Mouse (Mus musculus): ENCODE data around the gene Olfr1380. TPM values are rescaled to one million over a fixed set of nuclear protein-coding genes. Genes with fewer than 3 reads are reported as not detected.
A peak's percentile ranks its signal among the peaks of the same experiment; 100 is the strongest.
"Not testable (repeated sequence)": the region's sequence is repeated elsewhere in the genome, so short reads cannot be mapped to it uniquely, and the experiment has no call there.

Gene Olfr1380
- polyA plus RNA-seq, 1 experiment from 2014 or later = not detected

- H3K4me2 ChIP-seq (ENCODE audit: low read depth); ATAC-seq (ENCODE audit: insufficient read depth, low FRiP score, low TSS enrichment); H3K4me1 ChIP-seq (ENCODE audit: control insufficient read depth, insufficient read depth, low read length); H3K9ac ChIP-seq (ENCODE audit: low read length); DNase-seq (ENCODE audit: low spot score); H3K27me3 ChIP-seq (ENCODE audit: control insufficient read depth, insufficient read depth, low read length); H3K4me3 ChIP-seq (ENCODE audit: low read depth, low read length); H3K27ac ChIP-seq (ENCODE audit: low read depth, low read length); H3K9me3 ChIP-seq (ENCODE audit: control insufficient read depth, low read length); H3K36me3 ChIP-seq (ENCODE audit: control insufficient read depth, insufficient read depth, low read length): not testable (repeated sequence)
- WGBS = 86% methylated on average over 8 of the region's 8 CpGs
Measured at GRCm38 (mm10) chr11:49580452-49580851, 23.8 kb downstream of the Olfr1380 start.

DNA sequence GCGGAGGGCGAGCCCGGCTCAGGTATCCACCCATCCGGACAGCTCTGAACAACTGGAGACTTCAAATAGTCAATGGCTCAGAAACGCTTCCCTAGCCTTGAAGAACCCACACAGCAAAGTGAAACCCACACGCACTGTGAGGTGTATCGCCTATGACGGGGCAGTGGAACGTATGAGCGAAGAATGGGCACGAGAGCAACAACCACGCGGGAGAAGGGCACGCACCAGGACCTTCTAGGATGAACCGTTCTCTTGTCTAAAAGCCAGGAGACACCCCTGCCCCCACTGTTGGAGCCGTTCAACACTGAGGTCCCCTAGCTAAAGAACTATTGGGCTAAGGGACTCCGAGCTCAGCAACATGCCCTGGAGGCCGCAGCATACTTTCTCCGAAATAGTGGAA, 33.5 kb downstream of the Olfr1380 start:
- no peak overlapping the region for H3K27ac ChIP-seq (ENCODE audit: low read depth, low read length)
- no peaks in the 10 kb centered on the region for H3K27me3 ChIP-seq (ENCODE audit: control insufficient read depth, insufficient read depth, low read length)
- H3K4me3 ChIP-seq (ENCODE audit: low read depth, low read length) = no peak overlapping the region
- no peak overlapping the region for H3K4me2 ChIP-seq (ENCODE audit: low read depth)
- WGBS = 94% methylated on average over 19 of the region's 19 CpGs
- H3K9me3 ChIP-seq (ENCODE audit: control insufficient read depth, low read length) = no peaks in the 10 kb centered on the region
- no peak for ATAC-seq (ENCODE audit: insufficient read depth, low FRiP score, low TSS enrichment)
- DNase-seq (ENCODE audit: low spot score) = no peak
- H3K36me3 ChIP-seq (ENCODE audit: control insufficient read depth, insufficient read depth, low read length) = no peaks in the 10 kb centered on the region
- no peak overlapping the region for H3K9ac ChIP-seq (ENCODE audit: low read length)
- H3K4me1 ChIP-seq (ENCODE audit: control insufficient read depth, insufficient read depth, low read length) = no peaks in the 10 kb centered on the region

- H3K4me1 ChIP-seq (ENCODE audit: control insufficient read depth, insufficient read depth, low read length); H3K27me3 ChIP-seq (ENCODE audit: control insufficient read depth, insufficient read depth, low read length); H3K36me3 ChIP-seq (ENCODE audit: control insufficient read depth, insufficient read depth, low read length); H3K27ac ChIP-seq (ENCODE audit: low read depth, low read length); ATAC-seq (ENCODE audit: insufficient read depth, low FRiP score, low TSS enrichment); H3K9ac ChIP-seq (ENCODE audit: low read length); H3K4me3 ChIP-seq (ENCODE audit: low read depth, low read length); H3K4me2 ChIP-seq (ENCODE audit: low read depth); DNase-seq (ENCODE audit: low spot score); H3K9me3 ChIP-seq (ENCODE audit: control insufficient read depth, low read length): not testable (repeated sequence)
- WGBS = 58% methylated on average over 2 of the region's 2 CpGs
Measured at GRCm38 (mm10) chr11:49597149-49597548, 40.5 kb downstream of the Olfr1380 start.

DNA sequence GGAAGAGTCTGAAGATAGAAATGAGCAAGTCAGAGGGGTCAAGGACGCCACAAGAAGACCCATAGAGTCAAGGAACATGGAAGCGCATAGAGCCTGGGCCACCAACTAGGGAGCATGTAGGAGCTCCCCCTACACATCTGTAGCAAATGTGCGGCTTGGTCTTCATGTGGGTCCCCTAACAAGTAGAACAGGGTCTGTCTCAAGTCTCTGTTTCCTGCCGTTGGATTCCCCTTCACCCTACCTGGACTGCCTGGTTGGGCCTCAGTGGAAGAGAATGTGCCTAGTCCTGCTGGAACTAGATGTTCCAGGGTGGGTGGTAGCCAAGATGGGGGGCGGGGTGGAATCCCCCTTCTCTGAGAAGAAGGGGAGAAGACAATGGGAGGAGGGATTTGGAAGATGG, 51.6 kb downstream of the Olfr1380 start:
- not testable (repeated sequence) for H3K9me3 ChIP-seq (ENCODE audit: control insufficient read depth, low read length); H3K4me1 ChIP-seq (ENCODE audit: control insufficient read depth, insufficient read depth, low read length); ATAC-seq (ENCODE audit: insufficient read depth, low FRiP score, low TSS enrichment); H3K27ac ChIP-seq (ENCODE audit: low read depth, low read length); H3K4me3 ChIP-seq (ENCODE audit: low read depth, low read length); H3K4me2 ChIP-seq (ENCODE audit: low read depth); DNase-seq (ENCODE audit: low spot score); H3K9ac ChIP-seq (ENCODE audit: low read length); H3K36me3 ChIP-seq (ENCODE audit: control insufficient read depth, insufficient read depth, low read length)
- peaks cover 22% of the 10 kb centered on the region for H3K27me3 ChIP-seq (ENCODE audit: control insufficient read depth, insufficient read depth, low read length)
- WGBS = 80% methylated on average over 5 of the region's 5 CpGs

DNA sequence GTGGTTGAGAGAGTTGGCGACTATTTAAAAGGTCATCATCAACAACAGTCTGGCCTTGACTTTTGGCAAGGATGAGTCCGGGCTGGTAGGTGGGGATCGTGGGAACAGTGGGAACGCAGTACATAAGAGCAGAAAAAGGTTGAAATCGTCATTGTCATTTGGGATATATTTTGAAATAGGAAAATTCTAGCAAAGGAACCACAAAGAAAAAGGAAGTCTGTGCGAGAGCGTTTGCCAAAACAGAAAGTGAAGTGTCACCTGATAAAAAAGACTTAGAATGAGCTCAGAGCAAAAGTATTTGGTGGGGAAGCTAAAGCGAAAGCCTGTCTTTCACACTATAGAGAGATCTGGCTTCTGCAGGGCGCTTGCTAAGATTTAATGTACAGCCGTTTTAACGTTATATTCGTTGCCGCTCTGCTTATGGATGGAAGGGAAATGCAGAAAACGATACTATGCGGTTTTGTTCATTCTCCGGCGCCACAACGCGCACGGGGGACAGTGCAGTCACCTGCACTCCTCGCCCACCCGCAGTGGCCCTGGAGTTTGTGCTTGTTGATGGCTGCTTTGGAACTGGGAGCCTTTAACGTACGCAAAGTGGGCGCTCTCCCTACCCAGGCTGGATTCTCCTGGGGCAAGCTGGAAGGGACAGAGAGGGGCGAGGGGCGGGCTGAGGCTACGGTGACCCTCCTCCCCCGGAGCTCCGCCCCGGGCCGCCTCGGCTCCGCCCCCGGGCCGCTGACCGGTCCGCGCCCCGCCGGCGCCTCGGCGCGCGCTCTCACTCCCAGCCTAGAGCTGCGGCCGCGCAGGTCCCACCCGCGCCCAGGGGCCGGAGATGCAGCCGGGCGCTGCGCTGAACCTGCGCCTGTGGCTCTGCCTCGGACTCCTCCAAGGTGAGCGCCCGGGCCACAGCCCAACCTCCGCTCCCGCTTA, 52.5 kb downstream of the Olfr1380 start, which contains the start of gene Flt4:
Gene Flt4, plus strand, starts transcription at position 326 of the 930 bp plus-strand sequence.
- DNase-seq (ENCODE audit: low spot score) (peak; percentile 33), ATAC-seq (ENCODE audit: insufficient read depth, low FRiP score, low TSS enrichment) (peak; percentile 80)
- 6% methylated on average over 43 of the region's 61 CpGs for WGBS
- H3K4me3 ChIP-seq (ENCODE audit: low read depth, low read length) = peak within 1 kb of the TSS; percentile 34
- not testable (repeated sequence) for H3K36me3 ChIP-seq (ENCODE audit: control insufficient read depth, insufficient read depth, low read length); H3K27ac ChIP-seq (ENCODE audit: low read depth, low read length); H3K9me3 ChIP-seq (ENCODE audit: control insufficient read depth, low read length); H3K4me1 ChIP-seq (ENCODE audit: control insufficient read depth, insufficient read depth, low read length); H3K9ac ChIP-seq (ENCODE audit: low read length)
- H3K4me2 ChIP-seq (ENCODE audit: low read depth) = peak within 1 kb of the TSS; percentile 54
- H3K27me3 ChIP-seq (ENCODE audit: control insufficient read depth, insufficient read depth, low read length) = peaks cover 25% of the 10 kb centered on the region

DNA sequence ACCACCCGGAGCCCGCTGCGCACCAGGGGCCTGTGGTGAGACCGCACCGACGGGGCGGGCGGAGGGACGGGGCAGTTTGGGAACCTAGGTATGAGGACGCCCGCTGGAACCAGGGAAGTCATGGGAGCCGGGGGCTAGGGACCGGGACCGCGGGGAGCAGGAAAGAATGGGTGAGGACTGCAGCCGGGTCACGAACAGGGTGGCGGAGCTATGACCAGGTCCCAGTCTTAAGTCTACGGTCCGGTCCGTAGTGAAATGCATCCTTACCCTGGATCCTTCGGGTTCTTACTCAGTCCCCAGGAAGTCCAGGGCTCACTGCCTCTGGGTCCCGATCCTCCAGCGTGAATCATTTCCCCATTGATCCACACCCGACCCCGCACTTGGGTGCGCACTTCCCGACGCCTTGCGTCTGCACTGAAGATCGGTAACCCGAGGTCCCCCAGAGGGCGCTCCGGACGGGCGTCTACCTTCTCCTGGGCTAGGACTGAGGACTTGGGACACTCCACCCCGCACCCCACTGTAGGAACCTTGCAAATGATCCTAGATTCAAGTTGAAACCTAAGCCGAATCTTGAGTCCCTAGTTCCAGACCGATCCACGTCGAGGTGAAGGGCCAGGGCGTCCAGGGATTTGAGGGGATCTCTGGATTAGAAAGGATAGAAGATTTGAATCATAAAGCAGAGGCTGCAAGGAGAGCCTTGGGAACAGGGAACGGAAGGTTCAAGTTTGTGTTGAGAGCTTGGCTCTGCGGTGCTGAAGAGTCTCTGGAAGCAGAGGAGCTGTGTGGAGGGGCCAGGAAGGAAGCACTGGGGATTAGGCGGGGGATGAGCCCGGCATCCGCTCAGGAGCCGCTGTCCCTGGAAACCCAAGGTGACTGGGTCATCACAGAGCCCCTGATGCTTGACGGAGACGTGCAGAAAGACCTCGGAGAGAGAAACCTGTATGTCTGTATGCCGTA, 53.5 kb downstream of the Olfr1380 start:
- ATAC-seq (ENCODE audit: insufficient read depth, low FRiP score, low TSS enrichment) = peak; percentile 15
- H3K9ac ChIP-seq (ENCODE audit: low read length); H3K4me1 ChIP-seq (ENCODE audit: control insufficient read depth, insufficient read depth, low read length): not testable (repeated sequence)

GRCm38 (mm10) chr11:49611349-49611748, 54.7 kb downstream of the Olfr1380 start:
- WGBS = 32% methylated on average over 3 of the region's 3 CpGs
- not testable (repeated sequence) for H3K4me1 ChIP-seq (ENCODE audit: control insufficient read depth, insufficient read depth, low read length); H3K4me2 ChIP-seq (ENCODE audit: low read depth); H3K36me3 ChIP-seq (ENCODE audit: control insufficient read depth, insufficient read depth, low read length); H3K27ac ChIP-seq (ENCODE audit: low read depth, low read length); H3K9ac ChIP-seq (ENCODE audit: low read length); H3K9me3 ChIP-seq (ENCODE audit: control insufficient read depth, low read length); H3K4me3 ChIP-seq (ENCODE audit: low read depth, low read length); DNase-seq (ENCODE audit: low spot score); ATAC-seq (ENCODE audit: insufficient read depth, low FRiP score, low TSS enrichment)
- H3K27me3 ChIP-seq (ENCODE audit: control insufficient read depth, insufficient read depth, low read length) = peaks cover 25% of the 10 kb centered on the region

More for the DNA sequence above, 53.5 kb downstream of the Olfr1380 start:
- WGBS = 3% methylated on average over 47 of the region's 52 CpGs
- DNase-seq (ENCODE audit: low spot score) = peak; percentile 55
- not testable (repeated sequence) for H3K9me3 ChIP-seq (ENCODE audit: control insufficient read depth, low read length); H3K27ac ChIP-seq (ENCODE audit: low read depth, low read length); H3K36me3 ChIP-seq (ENCODE audit: control insufficient read depth, insufficient read depth, low read length)
- peak overlapping the region; percentile 54 for H3K4me2 ChIP-seq (ENCODE audit: low read depth)
- peaks cover 25% of the 10 kb centered on the region for H3K27me3 ChIP-seq (ENCODE audit: control insufficient read depth, insufficient read depth, low read length)
- H3K4me3 ChIP-seq (ENCODE audit: low read depth, low read length) = peak overlapping the region; percentile 34

- Histone ChIP-seq H3K27ac (ENCODE audit: low read depth, low read length) (no peak overlapping the region), H3K4me1 (ENCODE audit: control insufficient read depth, insufficient read depth, low read length) (no peaks in the 10 kb centered on the region), H3K27me3 (ENCODE audit: control insufficient read depth, insufficient read depth, low read length) (peaks cover 25% of the 10 kb centered on the region), H3K4me2 (ENCODE audit: low read depth) (no peak overlapping the region), H3K9me3 (ENCODE audit: control insufficient read depth, low read length) (no peaks in the 10 kb centered on the region), H3K36me3 (ENCODE audit: control insufficient read depth, insufficient read depth, low read length) (no peaks in the 10 kb centered on the region), H3K4me3 (ENCODE audit: low read depth, low read length) (no peak overlapping the region), H3K9ac (ENCODE audit: low read length) (no peak overlapping the region)
- DNase-seq (ENCODE audit: low spot score) (no peak), ATAC-seq (ENCODE audit: insufficient read depth, low FRiP score, low TSS enrichment) (no peak)
- 58% methylated on average over 3 of the region's 3 CpGs for WGBS
Measured at GRCm38 (mm10) chr11:49612154-49612553, 55.5 kb downstream of the Olfr1380 start.

All from neural tube, embryonic 11.5 days (tissue).